Mouse (Mus musculus) cerebellum, adult 18-20 months (tissue): ENCODE results near the gene Zdhhc16.

Experiments used
- DNase-seq, 2 experiments: peaks; one replicate each; pipeline ENCODE4 v3.0.0; 2021

Gene Zdhhc16

DNA sequence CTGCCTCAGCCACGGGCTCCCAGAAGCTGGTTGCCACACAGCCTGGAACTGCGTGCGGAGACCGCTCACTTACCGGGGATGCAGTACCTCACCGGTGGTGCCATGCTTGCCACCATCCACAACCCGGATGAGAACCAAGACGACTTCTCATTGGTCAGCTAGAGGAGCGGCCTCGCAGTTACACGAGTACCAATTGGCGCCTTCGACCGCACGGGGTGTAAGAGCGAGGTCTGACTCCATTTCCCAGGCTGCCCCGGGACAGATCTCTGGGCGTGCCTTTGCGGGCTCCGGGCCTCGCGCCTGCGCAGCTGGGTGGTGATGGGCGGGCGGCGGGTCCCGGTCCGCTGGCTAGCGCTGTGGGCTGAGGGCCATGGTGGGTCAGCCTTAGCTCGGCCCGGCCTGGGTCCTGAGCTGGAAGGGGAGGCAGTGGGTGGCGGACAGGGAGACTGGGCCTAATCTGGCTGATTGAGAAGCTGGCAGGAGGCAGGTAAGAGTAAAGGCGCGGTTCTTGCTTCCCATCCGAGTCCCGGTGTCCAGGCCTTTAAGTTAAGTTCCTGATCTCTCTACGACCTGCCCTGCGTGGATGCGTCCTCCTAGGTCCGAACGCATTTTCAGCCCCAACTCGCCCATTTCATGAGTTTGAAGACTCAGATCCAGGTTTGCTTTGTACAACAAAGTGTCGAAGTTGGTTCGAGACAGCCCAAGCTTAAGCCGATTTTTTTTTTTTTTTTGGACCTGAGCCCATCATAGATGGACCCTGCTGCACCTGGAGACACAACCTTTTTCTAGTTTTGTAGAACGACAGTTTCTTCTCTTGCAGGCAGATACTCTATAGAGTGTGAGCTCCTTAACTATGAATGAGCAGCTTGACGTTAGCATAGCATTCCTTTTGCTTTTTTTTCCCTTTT, at the start of gene Zdhhc16, which contains the start of gene Exosc1:
Gene Zdhhc16, plus strand, starts transcription at position 302 of the 908 bp plus-strand sequence.
Gene Exosc1, minus strand, starts transcription at position 245 of the 908 bp plus-strand sequence.
- peak; percentile 98 to 99 for DNase-seq

- DNase-seq = no peak
These were observed 49.4 kb upstream of the Zdhhc16 start for GRCm38 (mm10) chr19:41883882-41884281.

- no peak for DNase-seq
These were observed 45.1 kb upstream of the Zdhhc16 start for GRCm38 (mm10) chr19:41888191-41888590.

- DNase-seq = no peak
These were observed 38.3 kb upstream of the Zdhhc16 start for GRCm38 (mm10) chr19:41894959-41895358.

DNA sequence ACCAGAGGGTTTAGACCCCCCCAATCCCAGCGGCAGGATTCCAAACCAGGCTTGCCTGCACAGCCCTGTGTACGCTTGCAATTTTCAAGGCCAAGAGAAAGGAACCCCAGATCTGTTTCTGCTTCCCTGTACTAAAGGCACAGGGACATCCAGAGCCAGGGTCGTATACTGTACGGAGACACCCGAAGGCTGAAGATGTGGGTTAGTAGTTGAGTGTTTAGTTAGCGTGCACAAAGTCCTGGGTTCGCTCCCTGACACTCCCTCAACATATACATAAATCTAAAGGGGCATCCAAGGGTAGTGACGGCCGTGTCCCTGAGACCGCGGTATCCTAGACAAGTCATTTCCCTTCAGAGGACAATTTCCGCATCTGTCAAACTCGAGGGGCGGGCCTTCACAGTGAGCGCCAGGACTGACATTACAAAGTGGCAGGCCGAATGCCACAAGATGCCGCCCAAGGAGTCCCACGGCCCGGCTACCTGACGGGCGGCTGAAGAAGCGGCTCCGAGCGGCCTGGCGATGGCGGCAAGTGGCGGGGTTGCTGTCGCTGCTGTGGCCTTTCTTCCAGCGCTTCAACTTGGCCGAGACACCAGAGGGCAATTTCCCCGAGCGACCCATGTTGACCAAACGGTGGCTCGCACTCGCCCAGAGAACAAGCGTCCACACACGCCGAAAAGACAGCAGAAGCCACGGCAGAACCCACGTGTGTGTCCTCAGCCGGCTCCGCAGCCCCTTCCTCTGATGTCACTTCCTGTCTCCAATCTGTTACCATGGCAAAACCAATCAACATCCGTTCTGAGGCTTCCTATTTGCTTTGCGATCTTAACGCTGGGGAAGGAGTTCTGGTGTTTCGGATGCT, 37.6 kb upstream of the Zdhhc16 start, which contains the start of gene Rrp12:
Gene Rrp12, minus strand, starts transcription at position 714 of the 859 bp plus-strand sequence.
- peak; percentile 81 to 90 for DNase-seq

DNA sequence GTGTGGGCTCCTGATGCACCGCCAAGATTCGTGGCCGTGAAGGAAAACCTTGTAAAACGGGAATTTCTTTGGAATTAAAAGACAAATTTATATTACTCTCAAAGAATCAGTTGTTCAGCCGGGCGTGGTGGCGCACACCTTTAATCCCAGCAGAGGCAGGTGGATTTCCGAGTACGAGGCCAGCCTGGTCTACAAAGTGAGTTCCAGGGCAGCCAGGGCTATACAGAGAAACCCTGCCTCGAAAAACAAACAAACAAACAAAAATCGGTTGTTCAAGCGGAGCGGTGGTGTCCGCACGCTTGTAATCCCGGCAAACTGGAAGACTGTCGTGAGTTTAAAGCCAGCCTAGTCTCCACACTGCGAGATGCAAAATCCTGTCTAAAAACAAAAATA, 37.0 kb upstream of the Zdhhc16 start:
- DNase-seq = no peak

- peak; percentile 54 to 56 for DNase-seq
These were observed 34.4 kb upstream of the Zdhhc16 start for GRCm38 (mm10) chr19:41898860-41899259.

- no peak for DNase-seq
These were observed 32.7 kb upstream of the Zdhhc16 start for GRCm38 (mm10) chr19:41900495-41901090.

DNA sequence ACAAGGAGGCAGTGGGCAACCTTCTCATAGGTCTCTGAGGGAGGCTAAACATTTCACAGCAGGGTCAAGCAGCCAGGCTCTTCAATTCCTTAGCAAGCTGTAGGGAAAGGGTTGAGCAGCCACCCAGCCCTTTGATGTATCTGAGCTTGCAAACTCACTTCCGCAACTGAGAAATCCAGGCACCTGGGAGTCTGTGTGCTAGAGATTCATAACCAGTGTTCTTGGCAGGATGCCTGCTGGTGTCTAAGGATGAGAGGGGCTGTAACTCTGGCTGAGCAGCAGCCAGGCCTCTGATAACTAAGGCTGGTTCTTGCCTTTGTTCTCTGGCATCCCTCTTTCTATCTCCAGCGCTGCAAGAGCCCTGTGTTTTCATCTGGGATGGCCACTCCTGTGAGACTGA, 31.6 kb upstream of the Zdhhc16 start:
- DNase-seq = no peak

DNA sequence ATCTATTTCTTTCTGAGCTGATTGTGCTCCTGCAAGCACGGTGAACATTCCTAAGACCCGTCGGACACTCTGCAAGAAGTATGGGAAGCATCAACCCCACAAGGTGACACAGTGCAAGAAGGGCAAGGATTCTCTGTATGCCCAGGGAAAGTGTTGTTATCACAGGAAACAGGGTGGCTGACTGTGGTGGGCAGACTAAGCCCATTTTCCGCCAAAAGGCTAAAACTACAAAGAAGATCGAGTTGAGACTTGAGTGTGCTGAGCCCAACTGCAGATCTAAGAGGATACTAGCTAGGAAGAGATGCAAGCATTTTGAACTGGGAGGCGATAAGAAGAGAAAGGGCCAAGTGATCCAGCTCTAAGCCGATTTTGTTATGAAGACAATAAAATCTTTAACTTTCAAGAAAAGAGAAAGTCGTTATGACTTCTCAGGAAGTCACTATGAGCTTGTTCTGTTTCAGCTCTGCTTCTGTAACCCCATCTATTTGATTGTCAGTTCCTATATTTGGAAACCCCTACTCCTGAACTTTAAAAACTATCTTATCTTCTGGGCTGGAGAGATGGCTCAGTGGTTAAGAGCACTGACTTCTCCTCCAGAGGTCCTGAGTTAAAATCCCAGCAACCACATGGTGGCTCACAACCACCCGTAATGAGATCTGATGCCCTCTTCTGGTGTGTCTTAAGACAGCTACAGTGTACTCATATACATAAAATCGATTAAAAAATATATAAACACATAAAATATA, 30.3 kb upstream of the Zdhhc16 start:
- no peak for DNase-seq

- DNase-seq = no peak
These were observed 28.0 kb upstream of the Zdhhc16 start for GRCm38 (mm10) chr19:41905246-41905645.

DNA sequence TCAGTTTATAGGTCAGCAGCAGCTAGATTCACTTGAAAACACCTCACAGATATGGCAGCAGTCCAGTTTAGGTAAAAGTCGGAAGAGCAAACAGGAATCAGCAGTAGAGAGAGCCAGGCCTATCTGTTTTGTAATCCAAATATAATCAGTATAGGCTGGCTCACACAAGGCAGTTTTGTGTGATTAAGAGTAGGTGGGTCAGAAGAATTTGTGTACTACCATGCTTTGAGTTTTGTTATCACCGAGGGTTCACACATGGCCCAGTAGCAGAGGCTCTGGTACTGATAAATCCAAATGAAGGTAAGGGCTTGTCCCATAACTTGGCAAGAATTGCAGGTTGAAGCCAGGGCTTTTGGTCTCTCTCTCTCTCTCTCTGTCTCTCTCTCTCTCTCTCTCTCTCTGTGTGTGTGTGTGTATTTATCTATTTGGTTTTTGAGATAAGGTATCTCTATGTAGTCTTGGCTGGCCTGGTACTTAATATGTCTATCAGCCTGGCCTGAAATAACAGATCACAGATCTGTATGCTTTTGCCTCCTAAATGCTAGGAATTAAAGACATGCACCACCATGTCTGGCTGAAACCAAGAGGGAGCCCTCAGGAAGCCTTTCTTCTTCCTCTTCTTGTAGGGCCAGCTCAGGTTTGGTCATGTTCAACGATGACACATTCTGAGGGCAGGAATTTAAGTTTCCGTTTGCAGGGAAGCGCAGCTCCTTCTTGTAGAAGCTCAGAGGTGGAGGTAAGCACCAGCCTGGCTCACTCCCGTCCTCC, 26.8 kb upstream of the Zdhhc16 start:
- DNase-seq = no peak

DNA sequence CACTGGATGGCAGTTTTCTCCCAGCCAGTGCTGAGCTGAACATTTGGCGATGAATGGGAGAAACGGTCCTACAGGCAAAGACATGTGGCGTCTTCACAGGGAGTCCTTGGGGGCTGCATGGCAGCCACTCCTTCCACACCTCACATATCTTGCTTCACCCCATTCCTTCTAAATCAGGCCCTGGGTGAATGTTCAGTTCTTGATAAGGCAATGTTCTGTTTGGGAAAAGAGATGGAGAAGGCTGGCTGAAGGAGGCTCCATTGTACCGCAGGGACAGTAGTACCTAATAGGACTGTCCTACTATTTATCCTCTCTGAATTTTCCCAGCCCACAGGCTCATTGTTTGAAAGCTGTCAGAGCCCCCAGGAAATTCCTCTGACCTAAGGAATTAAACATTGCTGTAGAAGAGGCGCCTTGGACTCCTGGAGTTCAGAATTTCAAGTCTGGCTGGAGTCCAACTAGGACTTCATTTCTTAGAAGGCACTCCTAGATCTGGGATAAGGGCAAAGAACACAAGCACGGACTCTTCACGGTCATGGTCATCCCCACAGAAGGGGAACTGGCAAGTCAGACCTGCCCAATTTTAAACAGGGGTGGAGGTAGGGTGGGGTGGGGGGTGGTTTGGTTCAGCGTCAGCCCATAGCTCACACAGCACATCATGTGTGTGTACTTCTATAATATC, 26.1 kb upstream of the Zdhhc16 start:
- no peak for DNase-seq

GRCm38 (mm10) chr19:41908736-41909135, 24.5 kb upstream of the Zdhhc16 start:
- no peak for DNase-seq

DNA sequence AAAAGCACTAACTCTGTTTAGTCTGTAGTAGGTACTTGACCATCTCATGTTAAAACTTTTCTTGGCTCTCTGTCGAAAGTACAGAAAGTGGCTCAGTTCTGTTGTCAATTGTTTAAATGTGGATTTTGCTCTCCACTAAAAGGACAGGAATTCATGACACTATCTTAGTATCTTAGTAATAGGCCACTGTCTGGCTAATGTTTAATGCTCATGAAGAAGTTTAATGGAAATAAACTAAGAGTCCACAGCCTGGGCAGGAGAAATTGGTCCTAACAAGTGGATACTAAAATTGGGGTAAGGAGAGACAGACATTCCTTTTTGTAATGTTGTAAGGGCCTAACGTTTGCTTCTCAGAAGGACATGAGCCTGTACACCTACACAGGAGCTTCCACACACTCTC, 22.9 kb upstream of the Zdhhc16 start:
- no peak for DNase-seq

GRCm38 (mm10) chr19:41911178-41912073, 21.9 kb upstream of the Zdhhc16 start, which contains the start of gene Pgam1:
TSS of gene Pgam1 (plus strand) at chr19:41911923.
- peak; percentile 97 to 98 for DNase-seq

DNA sequence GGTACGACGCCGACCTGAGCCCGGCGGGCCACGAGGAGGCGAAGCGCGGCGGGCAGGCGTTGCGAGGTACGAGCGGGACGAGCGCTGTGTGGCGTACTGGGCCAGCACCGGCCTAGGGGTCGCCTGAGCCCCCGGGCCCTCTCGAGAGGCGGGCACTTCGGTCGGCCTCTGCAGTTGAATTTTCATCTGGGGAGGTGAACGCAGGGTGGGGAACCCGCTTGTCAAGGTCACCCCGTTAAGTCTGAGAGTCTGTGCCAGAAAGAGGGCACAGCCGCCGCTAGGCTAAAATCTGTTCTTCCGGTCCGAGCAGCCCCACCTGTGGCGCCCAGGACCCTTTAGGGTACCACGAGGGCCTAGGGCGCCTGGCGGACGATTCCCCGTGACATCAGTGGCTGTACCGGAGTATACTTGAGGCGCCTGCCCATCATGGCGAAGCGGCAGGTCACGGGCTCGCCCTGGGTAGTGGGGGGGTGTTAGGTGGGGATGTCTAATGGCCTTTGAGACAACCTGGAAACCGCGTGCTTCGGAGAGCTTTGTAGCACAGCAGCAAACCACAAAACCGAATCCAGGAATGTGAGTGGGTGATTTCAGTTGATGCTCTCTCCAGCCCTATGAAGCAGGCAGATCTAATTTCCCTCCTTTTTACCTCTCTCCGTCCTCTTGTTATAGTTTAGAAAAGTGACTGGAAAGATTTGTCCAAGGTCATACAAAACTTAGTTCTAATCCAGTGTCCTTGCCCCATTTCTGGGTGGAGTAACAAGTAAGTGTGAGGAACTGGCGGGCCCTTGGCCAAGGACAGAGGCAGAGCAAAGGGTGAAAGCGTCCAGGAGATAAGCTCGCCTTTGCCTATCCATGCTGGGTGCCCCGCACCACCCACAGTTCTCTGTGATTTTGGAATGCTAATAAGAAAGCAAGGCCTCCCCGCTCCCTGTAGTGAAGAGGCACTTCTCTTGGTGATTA, 20.9 kb upstream of the Zdhhc16 start:
- DNase-seq = peak; percentile 61 to 67
